Mouse (Mus musculus) right cerebral cortex, adult 18-20 months (tissue): ENCODE measurements around the gene Myo10.

ENCODE experiments used
- DNase-seq: peaks from one replicate; pipeline ENCODE4 v3.0.0; 2022; ENCODE audit warnings: mixed read lengths

Myo10 gene

DNA sequence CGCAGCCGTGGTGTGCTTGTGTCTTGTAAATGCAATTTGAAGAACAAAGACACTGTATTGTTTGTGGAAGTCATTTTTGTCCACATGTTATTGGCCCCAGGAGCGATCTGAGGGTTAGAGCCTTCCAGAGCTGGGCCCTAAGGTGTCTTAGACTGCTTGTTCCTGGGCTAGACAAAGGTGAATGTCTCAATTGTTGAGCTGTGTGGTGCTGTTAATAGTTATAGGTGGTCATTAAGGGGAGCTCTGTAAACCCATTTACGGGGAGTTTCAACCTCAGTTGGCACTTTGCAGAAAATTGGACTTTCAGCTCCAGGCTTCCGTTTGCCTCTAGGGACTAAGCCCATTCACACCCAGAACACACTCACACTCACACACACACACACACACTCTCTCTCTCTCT, 31.4 kb downstream of the Myo10 start:
- no peak for DNase-seq

DNA sequence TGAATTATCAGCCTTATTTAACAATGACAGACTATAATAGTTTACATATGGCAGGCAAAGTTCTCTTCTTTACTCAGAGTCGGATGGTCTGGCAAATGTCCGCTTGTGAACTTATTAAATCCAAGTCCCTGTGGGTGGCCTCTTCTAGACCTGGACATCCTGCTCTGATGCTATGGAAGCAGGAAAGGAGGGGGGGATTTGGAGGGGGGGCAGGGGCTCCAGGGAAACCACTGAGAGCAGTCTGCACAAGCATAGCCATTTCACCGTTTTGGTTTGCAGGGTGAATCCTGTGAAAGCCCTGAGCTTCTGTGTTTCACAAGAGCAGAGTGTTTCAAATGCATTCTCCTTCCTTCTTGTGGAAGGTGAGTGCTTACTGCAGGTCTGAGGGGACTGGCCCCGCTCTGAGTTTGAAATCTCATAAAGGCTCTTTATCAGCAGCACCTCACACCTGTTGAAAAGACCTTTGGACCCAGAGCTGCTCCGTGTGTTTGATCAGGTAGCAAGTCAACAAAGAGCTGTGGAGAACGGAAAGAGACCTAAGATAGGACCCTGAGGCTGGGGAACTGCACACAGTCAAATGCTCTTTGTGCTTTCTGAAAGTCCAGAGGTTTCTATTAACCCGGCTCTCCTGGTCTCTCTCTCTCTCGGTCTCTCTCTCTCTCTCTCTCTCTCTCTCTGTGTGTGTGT, 40.7 kb downstream of the Myo10 start:
- DNase-seq = no peak

DNA sequence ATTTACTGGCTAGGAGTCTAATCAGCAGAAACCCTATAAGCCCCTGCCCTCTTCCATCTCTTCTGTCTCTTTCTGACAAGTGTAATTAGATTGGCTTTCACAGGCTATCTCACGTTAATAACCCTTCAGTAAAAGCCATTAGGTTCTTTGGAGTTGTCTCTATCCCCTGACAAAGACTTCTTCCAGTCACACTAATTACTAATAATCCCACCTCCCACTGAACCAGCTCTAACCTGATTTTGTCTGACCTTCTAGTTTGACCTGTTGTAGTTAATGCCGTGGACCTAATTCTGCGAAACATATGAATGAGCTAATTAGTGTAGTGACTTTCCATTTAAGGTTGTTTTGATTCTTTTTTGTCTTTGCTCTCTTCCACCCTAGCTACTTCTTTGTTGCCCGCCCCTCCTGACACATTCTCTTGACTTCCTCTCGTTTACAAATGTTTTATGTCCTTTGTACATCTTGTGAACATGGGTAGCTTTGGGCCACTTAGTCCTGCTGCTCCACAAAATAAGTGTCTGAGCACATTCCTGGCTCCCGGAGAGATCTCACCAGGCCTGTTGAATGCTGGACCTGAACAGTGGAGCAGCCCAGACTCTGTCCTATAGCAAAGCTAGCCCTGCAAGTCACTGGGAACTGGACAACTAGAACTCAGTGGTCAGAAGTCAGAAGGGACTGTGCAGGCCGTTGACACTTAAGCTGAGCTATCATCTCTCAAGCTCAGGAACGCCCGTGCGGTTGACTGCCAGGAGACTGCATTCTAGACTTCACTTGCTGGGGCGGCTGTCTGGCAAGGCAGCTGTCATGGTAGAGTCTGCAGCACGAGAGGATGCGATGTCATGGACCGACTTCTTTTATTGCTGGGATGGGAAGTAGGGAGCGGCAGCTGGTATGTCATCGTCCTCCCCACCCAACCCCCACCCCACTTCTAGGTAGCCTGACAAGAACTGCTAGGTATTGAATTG, 47.2 kb downstream of the Myo10 start:
- no peak for DNase-seq

DNA sequence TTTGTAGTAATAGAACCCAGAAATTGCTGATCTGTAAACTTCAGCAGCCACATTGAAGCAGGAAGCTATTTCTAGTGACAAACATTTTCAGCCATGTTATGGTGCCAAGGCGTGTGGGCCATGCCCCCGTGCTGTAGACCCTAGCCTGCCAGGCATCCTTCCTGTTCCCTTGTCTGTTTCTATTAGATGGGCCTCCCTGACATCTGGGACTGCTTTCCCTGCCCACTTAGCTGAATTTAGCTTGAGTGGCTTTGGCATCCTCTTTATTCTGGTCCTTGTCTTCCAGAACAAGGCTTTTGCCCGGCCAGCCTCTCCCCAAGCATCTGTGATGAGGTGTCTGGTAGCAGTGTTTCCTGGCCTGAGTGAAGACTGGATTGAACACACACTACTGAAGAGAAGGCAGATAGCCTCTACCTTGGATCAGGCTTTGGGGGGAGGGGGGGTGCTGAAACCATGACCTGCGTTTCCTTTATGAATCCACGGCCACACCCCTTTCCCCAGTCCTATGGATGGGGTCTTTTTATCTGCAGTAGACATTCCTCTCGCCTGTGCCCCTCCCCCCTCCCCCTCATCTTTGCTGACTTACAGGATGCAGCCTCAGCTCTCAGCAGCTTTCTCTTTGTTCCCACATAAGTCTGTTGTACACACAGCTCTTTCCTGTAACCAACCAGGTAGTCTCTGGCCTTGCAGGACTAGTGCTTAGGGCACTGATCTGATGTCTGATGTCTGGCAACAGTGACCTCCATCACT, 51.1 kb downstream of the Myo10 start:
- no peak for DNase-seq

DNA sequence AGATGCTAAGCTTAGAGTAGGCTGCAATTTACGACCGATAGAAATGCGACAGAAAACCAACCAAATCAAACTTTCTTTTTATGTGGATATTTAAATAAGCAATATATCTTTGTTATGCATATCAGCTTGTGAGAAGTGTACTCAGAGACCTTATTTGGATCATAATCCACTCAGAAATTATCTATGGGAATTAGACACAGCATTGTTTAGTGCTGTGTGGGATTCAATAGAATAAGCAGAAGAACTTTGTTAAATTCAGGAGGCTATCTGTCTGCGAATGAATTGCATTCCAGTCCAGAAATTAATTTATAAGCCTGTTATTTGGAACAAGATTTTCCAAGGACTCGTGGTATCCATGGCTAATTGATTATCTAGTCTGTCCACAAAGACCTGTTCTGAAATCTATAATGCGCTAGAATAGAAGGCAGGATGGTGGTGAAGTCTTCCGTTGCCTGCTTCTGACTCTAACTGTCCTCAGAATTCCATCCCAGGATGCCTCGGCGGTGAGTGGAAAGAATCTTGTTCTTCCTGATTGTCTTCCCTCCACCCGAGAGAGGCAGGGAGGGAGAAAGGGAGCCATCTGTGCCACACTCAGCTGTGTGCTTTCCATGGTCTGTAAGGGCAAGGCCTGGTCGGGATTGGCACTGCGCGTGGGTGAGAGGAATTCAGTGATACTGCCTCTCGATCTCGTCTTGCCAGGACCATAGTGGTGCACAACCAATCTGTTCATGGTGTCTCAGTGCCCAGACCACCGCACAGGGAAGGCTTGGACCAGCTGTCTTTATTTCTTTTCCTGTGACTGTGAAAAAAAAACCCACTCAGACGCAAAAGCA, 52.0 kb downstream of the Myo10 start:
- DNase-seq = no peak

DNA sequence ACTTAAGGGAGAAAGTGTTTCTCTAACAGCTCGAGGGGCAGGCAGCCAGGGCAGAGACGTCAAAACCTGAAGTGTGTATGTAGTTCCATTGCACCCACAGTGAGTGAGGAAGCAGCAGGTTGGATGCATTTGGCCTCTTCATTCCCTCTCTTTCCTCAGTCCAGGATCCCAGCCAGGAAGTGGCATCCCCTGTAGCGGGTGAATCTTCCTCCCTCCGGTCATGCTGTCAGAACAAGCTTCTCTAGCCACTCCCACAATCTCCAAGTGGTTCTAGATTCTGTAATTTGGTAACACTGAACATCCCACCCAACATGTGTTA, 52.6 kb downstream of the Myo10 start:
- no peak for DNase-seq

DNA sequence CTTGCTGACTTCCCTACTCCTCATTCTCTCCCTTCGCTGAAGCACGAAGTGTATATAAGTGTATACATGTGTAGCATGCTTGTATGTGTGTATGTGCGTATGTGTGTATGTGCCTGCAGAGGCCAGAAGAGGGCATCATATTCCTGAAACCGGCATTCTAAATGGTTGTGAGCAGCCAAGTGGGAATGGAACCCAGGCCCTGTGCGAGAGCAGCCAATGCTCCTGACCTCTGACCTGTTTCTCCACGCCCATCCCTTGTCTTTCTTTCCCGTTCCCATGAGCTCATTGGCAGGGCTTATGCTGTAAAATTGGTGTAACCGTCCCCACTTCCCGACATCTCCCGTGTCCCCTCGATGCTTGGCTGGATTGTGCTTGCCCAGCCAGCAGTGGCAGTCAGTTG, 53.0 kb downstream of the Myo10 start:
- no peak for DNase-seq

DNA sequence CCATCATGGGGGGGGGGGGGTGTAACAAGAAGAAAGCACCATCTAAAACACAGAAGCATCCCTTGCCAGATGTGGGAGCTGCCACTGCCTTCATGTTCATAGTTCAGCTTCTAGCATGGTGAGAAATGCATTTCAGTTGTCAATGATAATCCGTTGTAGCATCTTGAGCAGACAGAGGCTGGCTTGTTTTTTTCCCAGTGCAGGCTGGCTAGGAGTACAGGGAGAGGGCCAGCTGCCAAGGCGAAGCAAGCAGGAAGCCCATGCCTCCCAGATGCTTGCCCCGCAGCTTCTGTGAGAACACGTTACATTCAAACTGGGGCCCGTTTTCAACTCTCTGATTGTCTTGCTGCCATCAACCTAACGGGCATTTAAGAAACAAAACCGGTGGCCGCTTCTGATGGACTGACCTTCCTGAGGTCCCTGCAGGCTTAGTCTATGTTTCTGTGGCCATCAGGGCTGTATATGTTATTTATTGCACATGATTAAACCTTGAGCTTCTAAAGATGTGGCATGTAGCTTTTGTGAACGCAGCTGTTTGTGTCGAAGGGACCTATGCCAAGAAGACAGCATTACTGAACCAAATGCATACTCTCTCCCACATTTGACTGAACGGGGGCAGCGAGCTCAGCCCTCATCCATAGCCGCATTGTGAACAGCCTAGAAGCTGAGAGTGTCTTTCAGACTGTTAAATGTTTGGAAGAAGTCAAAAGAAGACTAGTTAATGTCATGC, 53.9 kb downstream of the Myo10 start:
- DNase-seq = no peak

DNA sequence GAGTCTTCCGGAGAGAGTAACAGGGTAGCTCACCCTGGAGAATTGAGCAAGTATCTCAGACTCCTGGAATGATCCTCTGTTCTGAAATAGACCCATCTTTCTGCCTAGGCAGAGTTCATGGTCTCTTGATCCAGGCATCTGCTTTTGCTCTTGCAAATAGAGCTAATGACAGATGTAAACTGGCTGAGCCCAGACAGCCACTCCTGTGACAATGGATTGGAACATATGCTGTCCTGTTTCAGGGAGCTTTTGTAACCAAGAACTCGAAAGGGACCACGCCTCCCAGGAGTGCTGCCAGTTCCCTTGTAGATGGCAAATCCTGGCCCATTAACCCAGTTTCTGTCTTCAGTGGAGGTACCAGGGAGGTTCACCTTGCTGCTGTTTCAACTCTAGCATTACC, 56.8 kb downstream of the Myo10 start:
- no peak for DNase-seq

DNA sequence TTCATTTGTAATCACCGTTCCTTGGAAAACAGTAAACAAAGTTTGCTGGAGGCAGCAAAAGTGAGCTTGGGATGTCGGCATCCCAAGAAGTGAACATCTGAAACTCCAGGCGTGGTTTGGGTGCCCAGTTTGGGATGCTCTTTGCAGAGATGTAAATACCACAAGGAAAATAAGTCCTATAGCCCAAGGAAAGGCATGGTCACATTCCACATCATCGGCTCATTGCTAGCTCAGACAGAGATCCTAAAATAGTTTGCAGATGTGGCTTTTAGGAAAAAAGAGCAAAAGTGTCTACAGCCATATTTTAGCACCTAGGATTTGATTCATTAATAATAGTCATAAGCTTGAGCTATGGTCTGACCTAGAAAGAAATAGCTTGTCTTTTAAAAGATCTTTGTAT, 57.3 kb downstream of the Myo10 start:
- DNase-seq = no peak

DNA sequence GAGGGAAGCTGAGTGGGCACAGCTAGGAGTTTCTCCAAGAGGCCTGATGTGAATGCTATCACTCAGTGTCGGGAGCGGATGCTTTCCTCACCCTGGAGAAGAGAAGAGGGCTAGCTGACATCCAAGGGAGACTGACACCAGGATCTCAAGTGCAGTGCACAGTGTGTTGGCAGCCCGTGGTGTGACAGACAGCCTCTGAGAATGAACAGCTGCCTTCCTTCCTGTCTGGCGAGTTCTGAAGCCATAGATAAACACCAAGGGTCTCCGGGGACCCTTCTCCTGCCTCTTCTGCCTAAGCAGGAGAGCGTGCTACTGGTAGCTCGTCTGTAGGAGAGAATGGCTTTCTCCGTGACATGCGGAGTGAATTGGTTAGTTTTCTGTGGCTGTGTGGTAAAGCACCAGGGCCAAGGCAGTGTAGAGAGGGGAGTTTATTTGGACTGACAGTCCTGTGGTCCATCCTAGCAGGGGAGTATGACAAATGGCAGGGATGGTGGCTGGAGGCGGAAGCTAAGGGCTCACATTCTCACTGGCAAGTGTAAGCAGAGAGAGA, 58.0 kb downstream of the Myo10 start:
- no peak for DNase-seq

DNA sequence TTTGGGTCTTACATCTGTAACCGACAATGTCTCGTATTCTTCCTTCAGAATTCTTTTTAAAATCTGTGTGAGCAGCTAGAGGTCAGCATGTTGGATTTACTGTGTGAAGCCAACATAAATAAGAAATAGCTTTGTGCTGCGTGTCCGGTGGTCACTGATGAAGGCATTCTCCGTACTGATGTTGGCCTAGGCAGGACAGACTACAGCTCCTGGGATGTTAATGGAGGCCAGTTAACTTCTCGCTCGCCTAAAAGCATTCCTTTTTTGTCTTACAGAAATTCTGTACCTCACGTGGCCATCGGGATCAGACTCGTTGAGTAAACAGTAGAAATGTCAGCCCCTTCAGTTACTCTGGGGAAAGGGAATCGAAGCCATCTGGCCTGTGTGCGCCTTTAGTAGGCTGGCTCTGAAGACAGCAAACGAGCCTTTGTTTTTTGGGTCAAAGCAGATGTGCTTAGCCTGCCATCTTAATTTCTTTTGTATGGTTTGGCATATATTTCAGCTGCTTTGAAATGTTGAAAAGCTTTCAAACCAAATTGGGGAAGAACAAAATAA, 60.7 kb downstream of the Myo10 start:
- no peak for DNase-seq

DNA sequence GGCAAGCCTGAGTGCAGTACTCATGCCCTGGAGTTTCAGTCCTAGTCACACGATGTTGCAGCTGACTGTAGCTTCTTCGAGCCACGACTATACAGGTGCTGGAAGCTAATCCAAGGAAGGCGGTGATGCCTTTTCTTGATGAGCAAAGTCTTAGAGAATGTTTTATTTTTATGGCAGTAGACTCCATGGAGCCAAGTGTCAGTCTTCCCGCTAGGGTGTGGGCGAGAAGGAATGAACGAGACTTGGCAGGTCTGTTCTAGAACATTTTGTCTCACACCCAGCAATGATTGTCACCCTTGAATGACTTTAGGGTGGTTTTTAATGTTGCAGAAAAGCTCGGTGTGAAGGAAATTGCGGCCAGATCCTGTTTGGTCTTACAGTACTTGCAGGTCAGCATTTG, 62.9 kb downstream of the Myo10 start:
- DNase-seq = no peak

DNA sequence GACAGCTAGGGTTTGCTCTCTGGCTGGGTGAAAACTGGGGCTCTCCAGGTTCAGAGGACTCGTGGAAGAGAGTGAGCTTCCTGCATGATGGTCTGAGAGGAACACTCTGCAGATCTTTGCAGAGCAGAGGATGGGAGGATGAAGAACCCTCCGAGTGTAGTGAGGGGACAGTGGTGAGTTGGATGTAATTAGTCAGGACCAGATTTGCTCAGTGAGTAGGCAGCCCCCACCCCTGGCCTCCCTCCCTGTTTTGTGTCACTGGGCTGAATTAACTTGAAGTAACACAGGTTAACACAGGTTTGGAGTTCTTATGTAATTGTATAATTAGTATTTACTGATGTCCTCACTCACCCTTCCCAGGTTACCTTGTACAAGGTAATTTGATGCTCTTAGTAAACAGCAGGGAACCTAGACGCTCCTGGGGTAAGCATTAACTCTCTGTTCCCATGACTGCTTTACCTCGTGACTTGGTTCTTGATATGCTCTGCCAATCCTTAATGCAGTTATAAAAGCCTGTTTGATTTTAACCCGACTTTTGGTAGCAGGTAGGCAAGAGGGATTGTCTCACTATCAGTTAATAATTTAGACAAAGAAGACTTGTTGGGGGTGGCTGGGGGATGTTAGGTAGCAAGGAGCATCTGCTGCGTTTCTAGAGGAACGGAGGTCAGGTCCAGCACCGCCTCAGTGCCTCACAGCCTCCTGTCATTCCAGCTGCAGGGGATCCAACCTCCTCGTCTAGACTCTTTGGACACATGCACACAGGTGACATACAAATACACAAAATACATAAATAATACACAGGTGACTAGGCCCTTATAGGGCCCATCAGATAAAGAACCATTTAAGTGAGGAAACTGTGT, 66.3 kb downstream of the Myo10 start:
- no peak for DNase-seq

DNA sequence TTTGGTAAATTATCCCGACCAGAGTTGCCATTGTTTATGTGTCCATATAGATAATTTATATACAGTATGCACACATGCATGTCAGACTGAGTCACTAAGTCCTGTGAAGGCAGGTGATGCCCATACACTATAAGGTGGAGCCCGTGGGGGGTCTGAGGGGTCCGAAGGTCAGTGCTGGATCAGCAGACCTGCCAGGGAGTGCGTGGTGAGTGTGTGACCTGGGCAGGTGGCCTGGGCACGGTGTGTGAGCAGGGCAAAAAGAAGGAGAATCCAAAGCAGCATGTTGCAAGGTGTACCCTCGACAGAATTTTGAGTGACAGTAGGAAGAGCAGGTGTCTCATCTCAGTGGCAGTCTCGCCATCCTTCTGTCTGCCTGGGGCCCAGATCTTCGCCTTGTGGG, 67.2 kb downstream of the Myo10 start:
- no peak for DNase-seq

DNA sequence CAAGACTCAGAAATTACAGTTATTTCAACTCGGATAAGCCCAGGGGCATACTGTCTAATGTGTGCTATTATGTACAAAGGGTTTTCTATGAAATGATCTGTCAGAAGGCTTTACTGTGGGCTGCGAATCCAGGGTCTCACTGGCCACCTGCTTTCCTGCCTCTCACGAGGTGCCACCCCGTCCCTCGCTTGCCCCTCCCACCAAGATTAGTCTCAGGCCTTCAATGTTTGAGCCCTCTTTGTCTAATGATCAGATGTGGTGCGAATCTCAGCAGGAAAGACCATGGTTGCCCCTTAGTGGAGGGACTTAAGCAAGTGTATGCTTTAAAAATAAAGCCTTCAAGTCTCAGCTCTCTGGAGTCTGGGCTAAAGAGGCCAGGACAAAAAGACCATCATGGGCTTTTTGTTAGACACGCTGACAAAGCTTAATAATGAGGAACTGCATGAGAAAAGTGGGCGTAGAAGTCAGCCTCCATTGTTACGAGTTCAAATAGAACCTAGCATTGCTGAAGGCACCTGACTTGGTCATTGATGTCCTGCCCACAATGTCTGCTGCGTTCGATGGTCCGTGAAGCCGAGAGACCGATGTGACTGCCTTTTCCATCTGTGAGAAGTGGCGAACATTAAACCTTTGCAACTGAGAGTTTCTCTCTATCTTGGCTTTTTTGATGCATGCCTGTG, 67.9 kb downstream of the Myo10 start:
- no peak for DNase-seq

DNA sequence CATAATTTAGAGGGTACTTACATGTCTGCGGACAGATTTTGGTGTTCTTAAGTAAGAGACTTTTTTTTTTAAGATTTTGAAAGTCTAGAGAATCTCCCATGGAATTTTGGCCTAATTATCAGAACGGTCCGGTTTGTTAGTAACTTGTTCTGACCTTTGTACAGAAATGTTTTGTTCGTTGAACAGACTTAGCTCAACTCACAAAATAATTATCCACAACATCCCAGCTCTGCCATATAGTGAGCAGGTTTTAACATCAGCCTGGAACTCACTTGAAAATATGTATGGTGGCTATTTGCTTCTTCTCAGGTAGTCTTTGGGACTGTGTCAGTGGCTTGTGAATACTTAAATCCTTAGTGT, 68.4 kb downstream of the Myo10 start:
- DNase-seq = no peak

DNA sequence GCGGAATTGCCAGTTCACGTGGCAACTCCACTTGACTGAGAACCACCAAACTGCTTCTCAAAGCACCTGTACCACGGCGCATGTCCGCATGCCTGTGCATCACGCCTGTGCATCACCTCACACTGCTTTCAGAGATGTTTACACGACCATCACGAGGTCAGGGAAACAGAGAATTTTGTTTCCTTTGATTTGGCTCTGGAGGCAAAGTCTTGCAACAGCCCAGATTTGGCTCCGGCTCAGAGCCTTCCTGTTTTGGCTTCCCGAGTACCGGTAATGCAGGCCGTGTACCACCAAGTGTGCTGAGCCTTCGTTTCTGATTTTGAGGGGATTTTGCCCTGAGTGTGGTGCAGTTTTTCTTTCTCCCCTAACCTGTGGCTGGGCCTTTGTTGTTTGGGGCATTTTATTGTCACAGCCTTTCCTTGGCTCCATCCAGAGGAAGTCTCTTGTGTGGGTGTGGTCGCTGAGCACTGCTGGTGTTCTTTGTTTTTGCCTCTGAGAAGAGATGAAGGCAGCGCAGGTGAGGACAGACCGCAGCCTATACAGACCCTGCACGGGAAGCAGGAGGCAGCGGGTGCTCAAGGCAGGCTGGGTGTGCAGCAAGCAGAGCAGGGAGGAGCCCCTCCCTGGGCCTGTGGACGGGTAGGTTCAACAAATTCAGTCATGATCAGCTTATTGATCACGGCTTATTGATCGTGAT, 70.1 kb downstream of the Myo10 start:
- no peak for DNase-seq

DNA sequence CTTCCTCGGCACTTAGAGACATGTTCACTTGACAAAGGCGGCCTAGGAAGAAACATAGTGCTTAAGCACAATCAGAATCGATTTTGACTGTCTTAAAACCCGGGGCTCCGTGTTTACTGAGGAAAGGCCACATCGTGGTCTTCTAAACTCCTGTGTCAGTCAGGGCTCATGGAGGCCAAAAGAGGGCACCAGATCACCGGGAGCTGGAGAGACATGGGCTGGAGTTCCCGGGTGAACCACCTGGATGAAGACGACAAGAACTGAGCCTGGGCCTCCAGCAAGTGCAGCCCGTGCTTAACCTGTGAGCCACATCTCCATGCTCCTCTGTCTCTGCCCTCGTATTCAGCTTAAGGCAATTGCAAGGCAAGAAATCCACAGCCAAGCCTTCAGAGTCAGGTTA, 71.4 kb downstream of the Myo10 start:
- DNase-seq = no peak
